Mouse (Mus musculus) CH12.LX (cell line): ENCODE results near the gene Olfr625-ps1. TPM values are rescaled to one million over a fixed set of nuclear protein-coding genes. Genes with fewer than 3 reads are reported as not detected.
"Not testable (repeated sequence)": the region's sequence is repeated elsewhere in the genome, so short reads cannot be mapped to it uniquely, and the experiment has no call there.

Source experiments
- DNase-seq: peaks from one replicate; pipeline ENCODE4 v3.0.0-alpha.2; 2013; ENCODE audit errors: extremely low read depth
- H3K27ac ChIP-seq: 2 replicates; pipeline ENCODE4 v1.5.1; 2012; ENCODE audit warnings: low read depth, mild to moderate bottlenecking, control low read depth, moderate library complexity; ENCODE audit not compliant: insufficient read depth
- H3K27me3 ChIP-seq: replicated peaks from 2 replicates; pipeline ENCODE3; 2012; ENCODE audit warnings: inconsistent platforms
- H3K36me3 ChIP-seq, 2 experiments: replicated peaks in 1 of 2; 2 replicates each; pipeline versions ENCODE3 to v1.6.1; 2012; ENCODE audit warnings: inconsistent platforms in 1 of 2, low read length in 1 of 2, mild to moderate bottlenecking in 1 of 2, mixed read lengths in 1 of 2, moderate library complexity in 1 of 2; ENCODE audit not compliant: control insufficient read depth in 1 of 2, insufficient read depth in 1 of 2
- H3K4me1 ChIP-seq, 2 experiments: 2 replicates each; pipeline ENCODE4 v1.6.1; 2012; ENCODE audit warnings: inconsistent platforms in 1 of 2, moderate library complexity in 1 of 2; ENCODE audit not compliant: insufficient read depth in 2 of 2, control insufficient read depth in 1 of 2
- H3K4me2 ChIP-seq: 2 replicates; pipeline ENCODE4 v1.6.1; 2012; ENCODE audit warnings: low read depth, mild to moderate bottlenecking, control low read depth; ENCODE audit not compliant: poor library complexity, insufficient read depth, severe bottlenecking
- H3K4me3 ChIP-seq, 3 experiments: fragments of 150-350 bp in 1 of 3; sonication (generic) in 1 of 3; replicated peaks in 1 of 3; 2 replicates each; pipeline versions ENCODE3 to v1.5.1; 2011 to 2012; ENCODE audit warnings: low read depth in 2 of 3, low read length in 2 of 3, mild to moderate bottlenecking in 2 of 3, moderate library complexity in 2 of 3, control low read depth in 1 of 3, improper control_type of control experiment in 1 of 3, inconsistent platforms in 1 of 3, mixed read lengths in 1 of 3; ENCODE audit not compliant: poor library complexity in 1 of 3
- H3K79me2 ChIP-seq: replicated peaks from 2 replicates; pipeline ENCODE4 v1.6.1; 2012; ENCODE audit warnings: mild to moderate bottlenecking, moderate library complexity; ENCODE audit not compliant: control insufficient read depth, poor library complexity, insufficient read depth, severe bottlenecking; ENCODE audit errors: extremely low read depth
- H3K9ac ChIP-seq: 2 replicates; pipeline ENCODE4 v1.6.1; 2012; ENCODE audit warnings: low read depth, mild to moderate bottlenecking, control low read depth, moderate library complexity; ENCODE audit not compliant: insufficient read depth
- H3K9me3 ChIP-seq: replicated peaks from 2 replicates; pipeline ENCODE3; 2012; ENCODE audit warnings: low read length, inconsistent platforms, mixed read lengths
- CHD1 ChIP-seq: IDR thresholded peaks from 2 replicates; pipeline ENCODE4 v1.6.1; 2012; ENCODE audit warnings: low read depth, low read length, improper control_type of control experiment, inconsistent platforms
- CHD2 ChIP-seq: IDR thresholded peaks from 2 replicates; pipeline ENCODE4 v1.6.1; 2011; ENCODE audit warnings: low read length, improper control_type of control experiment
- ELF1 ChIP-seq: IDR thresholded peaks from 2 replicates; pipeline ENCODE4 v1.6.1; 2014; ENCODE audit warnings: low read depth, mild to moderate bottlenecking, inconsistent platforms, low read length, improper control_type of control experiment
- GABPA ChIP-seq: IDR thresholded peaks from 2 replicates; pipeline ENCODE4 v1.6.1; 2012; ENCODE audit warnings: low read depth, low read length, improper control_type of control experiment, inconsistent platforms; ENCODE audit not compliant: insufficient replicate concordance
- HCFC1 ChIP-seq: IDR thresholded peaks from 2 replicates; pipeline ENCODE4 v1.6.1; 2012; ENCODE audit warnings: low read depth, mild to moderate bottlenecking, inconsistent platforms, low read length, improper control_type of control experiment
- IRF4 ChIP-seq: IDR thresholded peaks from 2 replicates; pipeline ENCODE4 v1.6.1; 2014; ENCODE audit warnings: low read depth, mild to moderate bottlenecking, inconsistent platforms, low read length, improper control_type of control experiment
- MAX ChIP-seq: IDR thresholded peaks from 2 replicates; pipeline ENCODE4 v1.6.1; 2011; ENCODE audit warnings: low read length, improper control_type of control experiment
- MEF2A ChIP-seq: IDR thresholded peaks from 2 replicates; pipeline ENCODE4 v1.6.1; 2014; ENCODE audit warnings: low read depth, mild to moderate bottlenecking, inconsistent platforms, low read length, improper control_type of control experiment, borderline replicate concordance
- MXI1 ChIP-seq: IDR thresholded peaks from 2 replicates; pipeline ENCODE4 v1.6.1; 2011; ENCODE audit warnings: mild to moderate bottlenecking, low read depth, low read length, improper control_type of control experiment
- NELFE ChIP-seq: IDR thresholded peaks from 2 replicates; pipeline ENCODE4 v1.6.1; 2011; ENCODE audit warnings: low read depth, low read length, improper control_type of control experiment
- POLR2A ChIP-seq: IDR thresholded peaks from 2 replicates; pipeline ENCODE4 v1.6.1; 2011; ENCODE audit warnings: low read depth, mild to moderate bottlenecking, improper control_type of control experiment, low read length
- SMC3 ChIP-seq: IDR thresholded peaks from 2 replicates; pipeline ENCODE4 v1.6.1; 2011; ENCODE audit warnings: low read depth, low read length, improper control_type of control experiment
- TBP ChIP-seq: conservative IDR thresholded peaks from 2 replicates; pipeline ENCODE4 v1.6.1; 2011; ENCODE audit warnings: low read depth, low read length, improper control_type of control experiment
- ZMIZ1 ChIP-seq: IDR thresholded peaks from 2 replicates; pipeline ENCODE4 v1.6.1; 2012; ENCODE audit warnings: low read depth, mild to moderate bottlenecking, inconsistent platforms, low read length, improper control_type of control experiment
- ZNF384 ChIP-seq: IDR thresholded peaks from 2 replicates; pipeline ENCODE4 v1.6.1; 2012; ENCODE audit warnings: low read depth, low read length, improper control_type of control experiment, inconsistent platforms
- dilution Hi-C: fragments of 300-500 bp; cut with MboI; formaldehyde crosslinking; loops from 2 replicates; pipeline ENCODE4 v1.14.3; 2020; ENCODE audit warnings: low sequenced_read_pairs; ENCODE audit not compliant: extremely low pct_unique_long_range_greater_than_20kb, extremely low pct_ligation_motif_present
- in situ Hi-C: fragments of 300-500 bp; cut with MboI; formaldehyde crosslinking; loops from 3 replicates; pipeline ENCODE4 v1.14.3; 2019; ENCODE audit warnings: low sequenced_read_pairs, low pct_ligation_motif_present, low pct_unique_long_range_greater_than_20kb, mixed read lengths
- polyA plus RNA-seq: library from polyadenylated mRNA; unstranded; fragments of >175 nt; gene quantifications from 2 replicates; pipeline ENCODE4 v1.2.1, GENCODE M21; 2012; ENCODE audit warnings: low read depth; ENCODE audit not compliant: insufficient read length
- total RNA-seq, 2 experiments: library from RNA; depleted of rRNA; stranded (reverse); fragments of 300-350 nt in 1 of 2; fragments of >200 nt in 1 of 2; gene quantifications; 2 replicates each; pipeline ENCODE4 v1.2.3; 2012 to 2014

The Olfr625-ps1 gene
- total and polyA plus RNA-seq, 3 experiments = not detected

DNA sequence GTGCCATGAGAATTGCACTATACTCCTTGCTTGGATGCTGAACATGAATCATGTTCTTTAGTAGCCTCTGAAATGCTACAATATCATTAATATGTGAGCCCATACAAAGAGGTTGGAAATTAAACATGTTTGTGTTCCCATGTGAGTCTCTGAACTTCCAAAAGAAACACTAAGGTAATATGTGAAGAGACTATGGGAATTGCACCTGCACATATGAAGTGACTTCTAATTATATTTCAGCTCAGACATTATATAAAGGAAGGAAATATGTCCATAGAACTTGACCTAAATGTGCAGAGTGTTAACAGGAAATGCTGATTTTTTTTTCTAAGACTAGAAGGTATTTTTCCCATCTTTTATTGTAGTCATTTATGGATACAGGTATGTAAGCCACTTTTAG is 31.9 kb downstream of the Olfr625-ps1 start, which contains the start of gene Olfr243:
Olfr243 (plus strand) TSS at position 301 of the 400 bp plus-strand sequence.
- no peaks in the 10 kb centered on the region for H3K27me3 ChIP-seq
- H3K36me3 ChIP-seq = no peaks in the 10 kb centered on the region
- DNase-seq = no peak
- no peak for TF ChIP-seq IRF4
- no peak for TF ChIP-seq ZNF384
- TF ChIP-seq ZMIZ1 = no peak
- TF ChIP-seq ELF1 = no peak
- H3K4me2 ChIP-seq = no peak within 1 kb of the TSS
- no peak within 1 kb of the TSS for H3K4me3 ChIP-seq
- no peak within 1 kb of the TSS for H3K9ac ChIP-seq
- H3K4me1 ChIP-seq = no peaks in the 10 kb centered on the region
- no peaks in the 10 kb centered on the region for H3K9me3 ChIP-seq
- dilution Hi-C loops = no loop called here
- H3K79me2 ChIP-seq = no peaks in the 10 kb centered on the region
- no peak within 1 kb of the TSS for H3K27ac ChIP-seq
- in situ Hi-C loops = loop anchor here (5.0 to 25.0 kb wide), 2 partner anchors 158 to 473 kb away; partner anchors contain the start of genes Olfr648 and Olfr649

DNA sequence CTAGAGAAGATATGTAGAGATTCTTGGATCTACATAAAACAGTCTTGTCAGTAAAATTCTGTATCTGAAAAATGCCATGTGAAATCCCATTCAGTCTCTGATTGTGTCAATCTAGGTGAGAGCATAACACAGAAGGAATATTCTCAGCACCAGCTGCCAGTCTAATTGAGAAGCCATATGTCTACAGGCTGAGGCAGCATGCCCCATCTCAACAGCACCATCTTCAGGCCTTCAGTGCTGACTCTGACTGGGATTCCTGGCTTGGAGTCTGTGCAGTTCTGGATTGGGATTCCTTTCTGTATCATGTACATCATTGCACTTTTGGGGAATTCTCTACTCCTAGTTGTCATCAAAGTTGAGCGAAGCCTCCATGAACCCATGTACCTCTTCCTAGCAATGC is 33.9 kb downstream of the Olfr625-ps1 start:
- in situ Hi-C loops = loop anchor here (25.0 kb wide), 1 partner anchor 471 kb away; the partner anchor contains the start of genes Olfr648 and Olfr649
- H3K9me3 ChIP-seq, H3K4me3 ChIP-seq, DNase-seq, H3K4me1 ChIP-seq, H3K27ac ChIP-seq, H3K79me2 ChIP-seq, H3K9ac ChIP-seq, H3K27me3 ChIP-seq, H3K4me2 ChIP-seq, H3K36me3 ChIP-seq, dilution Hi-C loops: not testable (repeated sequence)

GRCm38 (mm10) chr7:103730074-103730473 is 47.6 kb downstream of the Olfr625-ps1 start, which contains the start of gene Olfr628:
TSS of gene Olfr628 (plus strand) at chr7:103730374.
- no peak for DNase-seq
- Histone ChIP-seq H3K27ac (no peak within 1 kb of the TSS), H3K79me2 (no peaks in the 10 kb centered on the region), H3K36me3 (no peaks in the 10 kb centered on the region), H3K4me1 (no peaks in the 10 kb centered on the region), H3K4me2 (no peak within 1 kb of the TSS), H3K27me3 (no peaks in the 10 kb centered on the region), H3K4me3 (no peak within 1 kb of the TSS), H3K9me3 (no peaks in the 10 kb centered on the region), H3K9ac (no peak within 1 kb of the TSS)
- TF ChIP-seq MEF2A = no peak
- no peak for TF ChIP-seq MAX
- no peak for TF ChIP-seq GABPA
- TF ChIP-seq POLR2A = no peak
- no peak for TF ChIP-seq MXI1
- TF ChIP-seq CHD1 = no peak
- TF ChIP-seq HCFC1 = no peak
- TF ChIP-seq CHD2 = no peak
- no peak for TF ChIP-seq NELFE
- no peak for TF ChIP-seq TBP
- no peak for TF ChIP-seq SMC3
- dilution Hi-C loops = no loop called here
- in situ Hi-C loops = no loop called here

Other genes starting within 250 kb of the Olfr625-ps1 start
Only the 20 nearest of the 34 such genes appear.
- not detected in 2 replicates for gene Olfr612, start 140.0 kb upstream of the Olfr625-ps1 start, total RNA-seq (2012; rRNA removed)
- gene Olfr612, start 140.0 kb upstream of the Olfr625-ps1 start, total RNA-seq (2014; rRNA removed) = not detected in 2 replicates
- gene Olfr612, start 140.0 kb upstream of the Olfr625-ps1 start, polyA plus RNA-seq = not detected in 2 replicates
- gene Olfr613, start 134.6 kb upstream of the Olfr625-ps1 start, total RNA-seq (2012; rRNA removed) = not detected in 2 replicates
- gene Olfr613, start 134.6 kb upstream of the Olfr625-ps1 start, total RNA-seq (2014; rRNA removed) = not detected in 2 replicates
- not detected in 2 replicates for gene Olfr613, start 134.6 kb upstream of the Olfr625-ps1 start, polyA plus RNA-seq
- gene Olfr615, start 126.6 kb upstream of the Olfr625-ps1 start, total RNA-seq (2012; rRNA removed) = not detected in 2 replicates
- not detected in 2 replicates for gene Olfr615, start 126.6 kb upstream of the Olfr625-ps1 start, total RNA-seq (2014; rRNA removed)
- gene Olfr615, start 126.6 kb upstream of the Olfr625-ps1 start, polyA plus RNA-seq = not detected in 2 replicates
- not detected in 2 replicates for gene Olfr616, start 113.6 kb upstream of the Olfr625-ps1 start, total RNA-seq (2012; rRNA removed)
- not detected in 2 replicates for gene Olfr616, start 113.6 kb upstream of the Olfr625-ps1 start, total RNA-seq (2014; rRNA removed)
- gene Olfr616, start 113.6 kb upstream of the Olfr625-ps1 start, polyA plus RNA-seq = not detected in 2 replicates
- gene Olfr617, start 109.7 kb upstream of the Olfr625-ps1 start, total RNA-seq (2012; rRNA removed) = not detected in 2 replicates
- gene Olfr617, start 109.7 kb upstream of the Olfr625-ps1 start, total RNA-seq (2014; rRNA removed) = not detected in 2 replicates
- gene Olfr617, start 109.7 kb upstream of the Olfr625-ps1 start, polyA plus RNA-seq = not detected in 2 replicates
- gene Olfr618, start 92.6 kb upstream of the Olfr625-ps1 start, total RNA-seq (2012; rRNA removed) = not detected in 2 replicates
- not detected in 2 replicates for gene Olfr618, start 92.6 kb upstream of the Olfr625-ps1 start, total RNA-seq (2014; rRNA removed)
- not detected in 2 replicates for gene Olfr618, start 92.6 kb upstream of the Olfr625-ps1 start, polyA plus RNA-seq
- not detected in 2 replicates for gene Olfr619, start 82.1 kb upstream of the Olfr625-ps1 start, total RNA-seq (2012; rRNA removed)
- gene Olfr619, start 82.1 kb upstream of the Olfr625-ps1 start, total RNA-seq (2014; rRNA removed) = not detected in 2 replicates
- gene Olfr619, start 82.1 kb upstream of the Olfr625-ps1 start, polyA plus RNA-seq = not detected in 2 replicates
- not detected in 2 replicates for gene Olfr620, start 70.2 kb upstream of the Olfr625-ps1 start, total RNA-seq (2012; rRNA removed)
- not detected in 2 replicates for gene Olfr620, start 70.2 kb upstream of the Olfr625-ps1 start, total RNA-seq (2014; rRNA removed)
- gene Olfr620, start 70.2 kb upstream of the Olfr625-ps1 start, polyA plus RNA-seq = not detected in 2 replicates
- gene Olfr622, start 40.0 kb upstream of the Olfr625-ps1 start, total RNA-seq (2012; rRNA removed) = not detected in 2 replicates
- gene Olfr622, start 40.0 kb upstream of the Olfr625-ps1 start, total RNA-seq (2014; rRNA removed) = not detected in 2 replicates
- not detected in 2 replicates for gene Olfr622, start 40.0 kb upstream of the Olfr625-ps1 start, polyA plus RNA-seq
- not detected in 2 replicates for gene Olfr623, start 19.0 kb upstream of the Olfr625-ps1 start, total RNA-seq (2012; rRNA removed)
- gene Olfr623, start 19.0 kb upstream of the Olfr625-ps1 start, total RNA-seq (2014; rRNA removed) = not detected in 2 replicates
- gene Olfr623, start 19.0 kb upstream of the Olfr625-ps1 start, polyA plus RNA-seq = not detected in 2 replicates
- gene Olfr624, start 11.5 kb upstream of the Olfr625-ps1 start, total RNA-seq (2012; rRNA removed) = not detected in 2 replicates
- gene Olfr624, start 11.5 kb upstream of the Olfr625-ps1 start, total RNA-seq (2014; rRNA removed) = not detected in 2 replicates
- not detected in 2 replicates for gene Olfr624, start 11.5 kb upstream of the Olfr625-ps1 start, polyA plus RNA-seq
- not detected in 2 replicates for gene Olfr243, start 32.0 kb downstream of the Olfr625-ps1 start, total RNA-seq (2012; rRNA removed)
- gene Olfr243, start 32.0 kb downstream of the Olfr625-ps1 start, total RNA-seq (2014; rRNA removed) = not detected in 2 replicates
- 0.05 TPM in 1 of 2 replicates, not detected in the other for gene Olfr243, start 32.0 kb downstream of the Olfr625-ps1 start, polyA plus RNA-seq
- gene Olfr628, start 47.7 kb downstream of the Olfr625-ps1 start, total RNA-seq (2012; rRNA removed) = not detected in 2 replicates
- not detected in 2 replicates for gene Olfr628, start 47.7 kb downstream of the Olfr625-ps1 start, total RNA-seq (2014; rRNA removed)
- gene Olfr628, start 47.7 kb downstream of the Olfr625-ps1 start, polyA plus RNA-seq = not detected in 2 replicates
- not detected in 2 replicates for gene Olfr629, start 62.2 kb downstream of the Olfr625-ps1 start, total RNA-seq (2012; rRNA removed)
- gene Olfr629, start 62.2 kb downstream of the Olfr625-ps1 start, total RNA-seq (2014; rRNA removed) = not detected in 2 replicates
- not detected in 2 replicates for gene Olfr629, start 62.2 kb downstream of the Olfr625-ps1 start, polyA plus RNA-seq
- not detected in 2 replicates for gene Olfr630, start 74.6 kb downstream of the Olfr625-ps1 start, total RNA-seq (2012; rRNA removed)
- not detected in 2 replicates for gene Olfr630, start 74.6 kb downstream of the Olfr625-ps1 start, total RNA-seq (2014; rRNA removed)
- not detected in 2 replicates for gene Olfr630, start 74.6 kb downstream of the Olfr625-ps1 start, polyA plus RNA-seq
- not detected in 2 replicates for gene Olfr69, start 88.9 kb downstream of the Olfr625-ps1 start, total RNA-seq (2012; rRNA removed)
- not detected in 2 replicates for gene Olfr69, start 88.9 kb downstream of the Olfr625-ps1 start, total RNA-seq (2014; rRNA removed)
- not detected in 2 replicates for gene Olfr69, start 88.9 kb downstream of the Olfr625-ps1 start, polyA plus RNA-seq
- gene Olfr68, start 97.0 kb downstream of the Olfr625-ps1 start, total RNA-seq (2012; rRNA removed) = not detected in 2 replicates
- not detected in 2 replicates for gene Olfr68, start 97.0 kb downstream of the Olfr625-ps1 start, total RNA-seq (2014; rRNA removed)
- not detected in 2 replicates for gene Olfr68, start 97.0 kb downstream of the Olfr625-ps1 start, polyA plus RNA-seq
- not detected in 2 replicates for gene Olfr67, start 109.1 kb downstream of the Olfr625-ps1 start, total RNA-seq (2012; rRNA removed)
- gene Olfr67, start 109.1 kb downstream of the Olfr625-ps1 start, total RNA-seq (2014; rRNA removed) = not detected in 2 replicates
- gene Olfr67, start 109.1 kb downstream of the Olfr625-ps1 start, polyA plus RNA-seq = not detected in 2 replicates
- gene Hbb-bt, start 131.3 kb downstream of the Olfr625-ps1 start, total RNA-seq (2012; rRNA removed) = 0.42 TPM in 1 of 2 replicates, not detected in the other
- 5.6 and 6.0 TPM in 2 replicates for gene Hbb-bt, start 131.3 kb downstream of the Olfr625-ps1 start, total RNA-seq (2014; rRNA removed)
- gene Hbb-bt, start 131.3 kb downstream of the Olfr625-ps1 start, polyA plus RNA-seq = 4.3 and 4.6 TPM in 2 replicates
- 0.80 TPM in 1 of 2 replicates, not detected in the other for gene Hbb-bs, start 145.4 kb downstream of the Olfr625-ps1 start, total RNA-seq (2012; rRNA removed)
- not detected in 2 replicates for gene Hbb-bs, start 145.4 kb downstream of the Olfr625-ps1 start, total RNA-seq (2014; rRNA removed)
- gene Hbb-bs, start 145.4 kb downstream of the Olfr625-ps1 start, polyA plus RNA-seq = 5.5 and 5.7 TPM in 2 replicates